Mouse (Mus musculus) midbrain, embryonic 14.5 days (tissue): ENCODE results near the gene Ptms. TPM values are rescaled to one million over a fixed set of nuclear protein-coding genes. Genes with fewer than 3 reads are reported as not detected.
"Not testable (repeated sequence)": the region's sequence is repeated elsewhere in the genome, so short reads cannot be mapped to it uniquely, and the experiment has no call there.

Experiments used
- ATAC-seq: fragments of 200-750 bp; cut with Nextera tagmentation; 2 replicates; pipeline ENCODE4 v1.8.0; 2017; ENCODE audit warnings: moderate number of reproducible peaks, moderate library complexity; ENCODE audit not compliant: low FRiP score, low TSS enrichment
- DNase-seq: peaks from one replicate; pipeline ENCODE4 v3.0.0-alpha.2; 2015
- H3K27ac ChIP-seq: fragments of 300-500 bp; sonication (generic); replicated peaks from 2 replicates; pipeline ENCODE4 v1.5.1; 2014; ENCODE audit warnings: mild to moderate bottlenecking, low read depth, low read length, moderate library complexity
- H3K27me3 ChIP-seq: fragments of 300-500 bp; sonication (generic); 2 replicates; pipeline ENCODE4 v1.6.1; 2014; ENCODE audit warnings: low read length, control low read depth, mixed read lengths; ENCODE audit not compliant: control insufficient read depth, insufficient read depth
- H3K36me3 ChIP-seq: fragments of 300-500 bp; sonication (generic); 2 replicates; pipeline ENCODE4 v1.6.1; 2014; ENCODE audit warnings: low read length, control low read depth; ENCODE audit not compliant: control insufficient read depth, insufficient read depth
- H3K4me1 ChIP-seq: fragments of 300-500 bp; sonication (generic); 2 replicates; pipeline ENCODE4 v1.6.1; 2014; ENCODE audit warnings: mild to moderate bottlenecking, antibody characterized with exemption, low read length, control low read depth; ENCODE audit not compliant: control insufficient read depth, insufficient read depth
- H3K4me2 ChIP-seq: fragments of 300-500 bp; sonication (generic); 2 replicates; pipeline ENCODE4 v1.6.1; 2014; ENCODE audit warnings: mild to moderate bottlenecking, low read length, moderate library complexity
- H3K4me3 ChIP-seq: fragments of 300-500 bp; sonication (generic); replicated peaks from 2 replicates; pipeline ENCODE4 v1.5.1; 2014; ENCODE audit warnings: low read depth, low read length
- H3K9ac ChIP-seq: fragments of 300-500 bp; sonication (generic); replicated peaks from 2 replicates; pipeline ENCODE4 v1.6.1; 2014; ENCODE audit warnings: mild to moderate bottlenecking, low read length, moderate library complexity
- H3K9me3 ChIP-seq: fragments of 300-500 bp; sonication (generic); 2 replicates; pipeline ENCODE4 v1.6.1; 2016; ENCODE audit warnings: low read length, control low read depth, mixed read lengths; ENCODE audit not compliant: control insufficient read depth
- WGBS: fragments of 180-500 bp; shearing (Covaris S2); extraction: QIAGEN DNeasy Blood & Tissue Kit; methylation state at CpG from one replicate; pipeline ENCODE4 v1.1.7; 2014; 5-methylcytosine and 5-hydroxymethylcytosine counted together
- polyA plus RNA-seq: library from polyadenylated mRNA; unstranded; fragments of >200 nt; fragmentation: Nextera tagmentation; extraction: Ambion mirVana; gene quantifications from 2 replicates; pipeline ENCODE4 v1.2.1, GENCODE M21; 2014

Ptms gene
- polyA plus RNA-seq, 1 experiment from 2014 or later, result 749 TPM

DNA sequence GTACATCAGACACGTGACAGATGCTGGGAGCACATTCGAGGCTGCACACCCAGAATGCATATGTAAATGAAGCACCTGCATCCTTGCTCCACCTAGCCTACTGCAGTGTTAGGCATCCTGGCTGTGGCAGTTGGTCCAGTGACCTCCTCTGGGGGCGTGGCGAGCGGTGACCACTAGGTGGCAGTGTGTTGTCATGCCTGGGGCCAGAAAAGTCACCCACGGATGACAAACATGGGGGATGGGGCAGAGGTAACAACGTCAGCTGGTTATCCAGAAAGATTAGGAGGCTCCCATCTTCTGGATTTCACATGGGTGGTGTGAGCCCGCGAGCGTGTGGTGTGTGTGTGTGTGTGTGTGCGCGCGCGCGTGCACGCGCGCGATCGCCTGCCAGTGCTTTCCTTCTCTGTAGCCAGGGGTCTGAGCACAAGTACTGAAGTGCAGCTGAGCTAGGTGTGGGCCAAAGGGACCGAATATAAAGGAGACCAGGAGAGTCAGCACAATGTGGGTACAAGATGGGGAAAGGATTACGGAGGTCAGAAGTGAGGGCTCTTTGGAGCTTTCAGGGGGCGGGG lies 16.2 kb downstream of the Ptms start:
- H3K4me1 ChIP-seq, result peaks cover 19% of the 10 kb centered on the region
- under 1% methylated on average over 23 of the region's 23 CpGs for WGBS
- ATAC-seq, result peak; percentile 86
- 0 out of 2 replicates have a peak, but pooled peaks cover 4% of the 10 kb centered on the region for H3K27me3 ChIP-seq
- H3K4me2 ChIP-seq, result peak overlapping the region; percentile 82
- peak overlapping the region; percentile 62 for H3K9ac ChIP-seq
- H3K27ac ChIP-seq, result peak overlapping the region; percentile 99
- 0 out of 2 replicates have a peak, but pooled peaks cover 3% of the 10 kb centered on the region for H3K36me3 ChIP-seq
- no peaks in the 10 kb centered on the region for H3K9me3 ChIP-seq
- DNase-seq, result peak; percentile 96
- peak overlapping the region; percentile 39 for H3K4me3 ChIP-seq

DNA sequence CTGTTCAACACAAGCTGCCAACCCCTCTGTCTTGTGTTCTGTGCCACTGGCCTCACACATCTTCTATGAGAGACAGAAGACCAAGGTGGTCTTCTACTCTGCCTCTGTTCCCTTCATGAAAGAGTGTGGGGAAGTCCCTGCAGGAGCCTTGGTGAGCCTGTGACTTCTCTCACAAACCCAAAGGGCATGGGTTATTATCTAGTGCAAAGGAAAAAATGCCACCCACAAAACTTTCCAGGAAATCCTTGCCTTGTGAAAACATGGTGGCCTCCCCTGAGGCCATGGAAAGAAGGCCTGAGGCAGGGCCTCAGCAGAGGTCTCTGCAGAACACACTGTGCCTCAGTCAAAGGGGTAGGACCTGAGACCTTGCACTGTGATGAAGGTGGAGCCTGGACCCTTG lies 18.1 kb downstream of the Ptms start:
- no peaks in the 10 kb centered on the region for H3K27me3 ChIP-seq
- H3K36me3 ChIP-seq, result no peaks in the 10 kb centered on the region
- no peaks in the 10 kb centered on the region for H3K9me3 ChIP-seq
- H3K4me2 ChIP-seq, result no peak overlapping the region
- no peak overlapping the region for H3K9ac ChIP-seq
- no peak overlapping the region for H3K27ac ChIP-seq
- peaks cover 19% of the 10 kb centered on the region for H3K4me1 ChIP-seq
- ATAC-seq (no peak), DNase-seq (no peak)
- H3K4me3 ChIP-seq, result no peak overlapping the region

DNA sequence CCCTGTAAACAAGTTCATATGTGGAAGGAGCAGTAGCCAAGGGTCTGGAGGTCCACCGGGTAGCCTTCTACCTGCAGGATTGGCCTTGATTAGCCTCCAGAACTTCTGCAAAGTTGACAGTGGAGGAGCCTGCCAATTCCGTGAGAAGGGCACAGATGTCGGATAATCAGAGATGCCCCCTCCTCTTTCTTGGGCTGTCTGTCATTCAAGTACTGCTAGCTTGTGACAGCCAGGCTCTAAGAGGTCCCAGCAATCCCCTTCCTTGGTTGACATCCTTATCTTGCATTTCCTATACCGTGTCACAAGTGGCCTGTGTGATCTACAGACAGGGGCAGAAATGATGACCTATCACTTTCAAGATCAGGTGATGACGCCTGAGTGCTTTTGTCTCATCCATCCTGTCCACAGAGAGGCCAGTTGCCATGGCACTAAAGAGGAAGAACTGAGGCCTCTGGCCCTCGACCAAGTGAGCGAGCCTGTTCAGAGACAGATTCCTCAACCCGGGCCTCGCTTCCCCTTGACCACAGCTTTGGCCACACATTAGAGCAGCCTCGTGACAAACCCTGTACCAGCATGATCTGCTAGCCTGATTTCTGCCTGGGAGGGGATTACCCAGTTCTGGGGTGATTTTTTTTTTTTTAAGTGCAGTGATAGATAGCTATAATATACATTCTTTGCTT lies 19.0 kb downstream of the Ptms start:
- 33% methylated on average over 10 of the region's 10 CpGs for WGBS
- DNase-seq, result no peak
- Histone ChIP-seq H3K9me3 (no peaks in the 10 kb centered on the region), H3K27me3 (no peaks in the 10 kb centered on the region), H3K9ac (no peak overlapping the region), H3K4me1 (peaks cover 19% of the 10 kb centered on the region), H3K4me3 (no peak overlapping the region), H3K36me3 (no peaks in the 10 kb centered on the region), H3K4me2 (no peak overlapping the region), H3K27ac (no peak overlapping the region; the same call in 1 of the 2 replicates)
- no peak for ATAC-seq

DNA sequence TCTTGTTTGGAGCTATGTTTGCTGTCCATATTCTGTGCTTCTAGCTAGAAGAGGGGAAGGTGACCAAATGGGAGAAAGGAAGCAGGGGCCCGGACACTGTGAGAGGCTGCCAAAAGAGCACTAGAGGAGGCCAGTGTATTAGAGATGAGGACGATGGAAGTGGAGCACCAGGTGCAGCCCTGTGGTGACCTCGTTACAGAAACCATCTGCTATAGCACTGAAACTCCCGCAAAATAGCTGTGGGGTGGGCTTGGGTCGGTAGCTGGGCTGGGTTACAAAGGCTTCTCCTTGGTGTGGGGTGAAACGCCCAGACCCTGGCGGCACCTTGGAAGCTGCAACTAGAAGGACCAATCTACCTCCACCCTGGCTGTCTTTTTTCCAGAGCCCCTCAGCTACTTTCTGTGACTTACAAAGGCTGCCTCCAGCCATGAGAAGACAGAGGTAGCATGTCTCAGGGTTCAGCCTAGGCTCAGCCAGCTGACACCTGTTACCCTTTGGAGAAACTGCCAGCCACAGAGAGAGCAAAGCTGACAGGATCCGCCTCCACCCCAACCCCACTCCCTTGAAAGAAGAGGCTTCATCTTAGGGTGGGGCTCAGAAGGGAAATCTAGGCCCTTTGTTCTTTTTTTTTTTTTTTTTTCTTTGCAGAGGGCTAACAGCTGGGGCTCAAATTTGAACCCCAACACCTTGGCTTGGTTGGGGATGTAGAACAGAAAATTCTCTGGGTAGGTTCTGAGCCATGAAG lies 19.7 kb downstream of the Ptms start:
- ATAC-seq (no peak), DNase-seq (no peak)
- no peaks in the 10 kb centered on the region for H3K9me3 ChIP-seq
- no peaks in the 10 kb centered on the region for H3K27me3 ChIP-seq
- peaks cover 16% of the 10 kb centered on the region for H3K4me1 ChIP-seq
- H3K4me2 ChIP-seq, result no peak overlapping the region
- WGBS, result 51% methylated on average over 8 of the region's 8 CpGs
- no peak overlapping the region for H3K4me3 ChIP-seq
- no peaks in the 10 kb centered on the region for H3K36me3 ChIP-seq
- no peak overlapping the region for H3K9ac ChIP-seq
- H3K27ac ChIP-seq, result no peak overlapping the region; the same call in 1 of the 2 replicates

DNA sequence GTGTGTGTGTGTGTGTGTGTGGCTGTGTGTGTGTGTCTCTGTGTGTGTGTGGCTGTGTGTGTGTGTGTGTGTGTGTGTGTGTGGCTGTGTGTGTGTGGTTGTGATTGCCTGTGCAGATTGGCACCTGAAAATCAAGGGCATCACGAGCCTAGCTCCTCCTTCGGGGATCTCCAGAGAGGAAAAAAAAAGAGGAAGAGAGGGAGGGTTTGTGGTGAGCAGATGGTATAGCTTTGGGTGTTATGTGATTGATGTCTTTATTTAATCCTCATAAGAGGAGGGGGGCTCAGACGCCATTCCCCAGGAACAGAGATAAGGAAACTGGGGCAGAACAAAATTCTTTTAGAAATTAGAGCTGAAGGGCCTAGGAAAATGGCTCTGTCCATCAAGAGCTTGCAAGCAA lies 21.5 kb downstream of the Ptms start:
- no peaks in the 10 kb centered on the region for H3K9me3 ChIP-seq
- H3K27ac ChIP-seq, result no peak overlapping the region
- DNase-seq (no peak), ATAC-seq (no peak)
- no peak overlapping the region for H3K4me2 ChIP-seq
- no peak overlapping the region for H3K9ac ChIP-seq
- no peak overlapping the region for H3K4me3 ChIP-seq
- no peaks in the 10 kb centered on the region for H3K27me3 ChIP-seq
- WGBS, result 25% methylated on average over 3 of the region's 3 CpGs
- H3K36me3 ChIP-seq, result no peaks in the 10 kb centered on the region
- H3K4me1 ChIP-seq, result peaks cover 1% of the 10 kb centered on the region; the same call in 1 of the 2 replicates

DNA sequence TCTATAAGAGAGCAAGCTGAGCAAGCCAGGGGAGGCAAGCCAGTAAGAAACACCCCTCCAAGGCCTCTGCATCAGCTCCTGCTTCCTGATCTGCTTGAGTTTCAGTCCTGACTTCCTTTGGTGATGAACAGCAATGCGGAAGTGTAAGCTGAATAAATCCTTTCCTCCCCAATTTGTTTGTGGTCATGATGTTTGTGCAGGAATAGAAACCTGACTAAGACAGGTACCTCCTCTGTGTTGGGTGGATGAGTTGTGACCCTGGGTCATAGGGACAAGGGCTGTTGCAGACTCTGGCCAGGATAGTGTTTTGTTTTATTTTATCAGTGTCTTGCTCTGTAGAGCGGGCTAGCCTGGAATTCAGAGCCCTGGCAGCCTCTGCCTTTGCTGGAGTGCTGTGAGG lies 25.8 kb downstream of the Ptms start:
- not testable (repeated sequence) for H3K27me3 ChIP-seq, ATAC-seq, H3K36me3 ChIP-seq, H3K4me3 ChIP-seq, H3K9ac ChIP-seq, H3K9me3 ChIP-seq, H3K4me1 ChIP-seq, H3K27ac ChIP-seq, H3K4me2 ChIP-seq, DNase-seq
- WGBS, result 87% methylated on average over 2 of the region's 2 CpGs

DNA sequence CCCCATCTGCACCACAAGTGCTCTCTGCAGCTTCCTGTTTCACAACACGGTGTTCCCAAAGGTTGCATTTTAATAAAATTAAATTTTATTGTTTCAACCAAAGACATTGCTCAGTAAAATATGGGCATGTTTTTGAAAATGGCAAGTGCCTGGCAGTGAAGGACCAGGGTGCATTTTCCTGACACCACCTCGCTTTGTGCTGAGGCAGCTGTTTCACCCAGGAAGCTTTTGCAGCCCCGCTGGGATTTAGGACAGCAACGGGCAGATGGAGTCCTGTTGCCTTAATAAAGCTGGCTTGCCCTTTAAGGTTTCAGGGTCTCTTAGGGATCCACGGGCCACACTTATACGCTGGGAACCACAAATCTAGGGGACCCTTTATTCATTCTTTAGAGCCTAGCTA lies 28.9 kb downstream of the Ptms start:
- Histone ChIP-seq H3K4me2 (no peak overlapping the region), H3K36me3 (no peaks in the 10 kb centered on the region), H3K4me1 (no peaks in the 10 kb centered on the region), H3K9ac (no peak overlapping the region), H3K27ac (no peak overlapping the region), H3K4me3 (no peak overlapping the region), H3K9me3 (no peaks in the 10 kb centered on the region; the same call in 1 of the 2 replicates), H3K27me3 (no peaks in the 10 kb centered on the region)
- WGBS, result 64% methylated on average over 6 of the region's 6 CpGs
- ATAC-seq (no peak), DNase-seq (no peak)

DNA sequence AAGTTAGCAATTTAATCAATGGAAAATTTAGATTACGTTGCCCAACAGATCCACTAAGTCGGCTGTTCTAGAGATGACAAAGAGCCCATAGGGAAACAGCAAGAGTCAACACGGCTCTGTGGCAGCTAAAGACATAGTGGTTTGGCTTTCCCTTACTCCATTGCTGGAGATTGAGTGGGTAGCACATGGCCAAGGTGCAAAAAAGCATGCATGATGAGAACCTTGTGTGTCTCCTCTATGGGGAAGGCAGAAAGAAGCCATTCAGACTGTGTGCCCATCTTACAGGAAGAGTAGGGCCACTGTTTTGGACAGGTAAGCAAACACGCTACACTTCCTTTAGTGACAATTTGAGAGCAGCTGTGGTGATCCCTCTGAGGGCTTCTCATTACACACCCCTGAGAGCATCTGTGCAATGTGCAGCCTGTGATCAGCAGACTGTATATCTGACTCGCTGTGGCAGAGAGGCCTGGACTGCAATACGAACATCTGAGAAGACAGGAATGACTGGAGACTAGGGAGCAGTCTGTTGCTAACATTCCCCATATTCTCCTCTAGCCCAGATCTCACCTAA lies 31.3 kb downstream of the Ptms start:
- H3K4me2 ChIP-seq, result no peak overlapping the region
- DNase-seq (no peak), ATAC-seq (no peak)
- no peaks in the 10 kb centered on the region for H3K36me3 ChIP-seq
- H3K9me3 ChIP-seq, result no peaks in the 10 kb centered on the region; the same call in 1 of the 2 replicates
- no peak overlapping the region for H3K27ac ChIP-seq
- H3K4me3 ChIP-seq, result no peak overlapping the region
- H3K27me3 ChIP-seq, result no peaks in the 10 kb centered on the region
- 92% methylated on average over 6 of the region's 6 CpGs for WGBS
- H3K4me1 ChIP-seq, result no peaks in the 10 kb centered on the region
- H3K9ac ChIP-seq, result no peak overlapping the region
